Comparison of ENCODE assay signal across 9 mouse cellular contexts in genomic region chr6:88752711-88753219, GRCm38 (mm10). TPM values are rescaled to one million over a fixed set of nuclear protein-coding genes. Genes with fewer than 3 reads are reported as not detected.
DNase-seq lines count a peak whose midpoint lies in the region; ATAC-seq and TF ChIP-seq lines count a peak whose summit lies in the region.
"Had no signal": no experiment of that assay in that cellular context is flagged by ENCODE, and none has a peak within 500 bp of the region (broad histone marks: within the 10 kb centered on the region; RNA-seq: fewer than 3 reads in every experiment).

No protein-coding gene starts in this region.

- no peaks in the 10 kb centered on the region for H3K9me3 ChIP-seq in heart, embryonic 10.5 days
- no peaks in the 10 kb centered on the region for H3K9me3 ChIP-seq in heart, embryonic 16.5 days (replicated peaks; ENCODE audit: control insufficient read depth, low read length)
- H3K9me3 ChIP-seq: stomach, embryonic 15.5 days had no signal

- intact Hi-C loops in heart, postnatal 25 days (cut with DNase I): no loop called here

- H3K4me3 ChIP-seq in heart, embryonic 10.5 days: no peak overlapping the region
- H3K4me3 ChIP-seq in bone marrow, adult 2 months (replicated peaks; ENCODE audit: control insufficient read depth, low read depth, low read length): no peak overlapping the region
- no peak overlapping the region for H3K4me3 ChIP-seq in heart, embryonic 16.5 days (ENCODE audit: low read length)
- H3K4me3 ChIP-seq: stomach, embryonic 15.5 days had no signal

- H3K36me3 ChIP-seq in heart, embryonic 10.5 days: no peaks in the 10 kb centered on the region
- no peaks in the 10 kb centered on the region for H3K36me3 ChIP-seq in heart, embryonic 16.5 days (ENCODE audit: control insufficient read depth, insufficient read depth)
- H3K36me3 ChIP-seq: stomach, embryonic 15.5 days had no signal

- TF ChIP-seq POLR2A in bone marrow, adult 2 months (IDR thresholded peaks at IDR 0.05; ENCODE audit: borderline replicate concordance, control insufficient read depth, low read depth, low read length): no peak

- no peak overlapping the region for H3K4me2 ChIP-seq in heart, embryonic 16.5 days (ENCODE audit: low read depth, low read length)
- H3K4me2 ChIP-seq: stomach, embryonic 15.5 days had no signal

- H3K9ac ChIP-seq in heart, embryonic 16.5 days (ENCODE audit: low read length): no peak overlapping the region
- H3K9ac ChIP-seq: stomach, embryonic 15.5 days had no signal

- TF ChIP-seq CTCF in bone marrow, adult 2 months (IDR thresholded peaks at IDR 0.05; ENCODE audit: control insufficient read depth, insufficient read depth, low read length): peak; percentile 16; the same call in 1 of the 2 replicates

- no peak for DNase-seq in heart, embryonic 10.5 days (ENCODE audit: low spot score)
- no peak for DNase-seq in heart, postnatal 25 days (ENCODE audit: low spot score)
- DNase-seq in kidney, postnatal 4 days: peak; percentile 43 to 63
- no peak for DNase-seq in adrenal gland, adult 18-20 months (ENCODE audit: low spot score in 2 of 2)
- DNase-seq in cerebellum, adult 8-10 months: no peak
- DNase-seq in thymus, postnatal 10 days (ENCODE audit: low spot score in 2 of 2): no peak

- peaks cover 31% of the 10 kb centered on the region for H3K4me1 ChIP-seq in heart, embryonic 10.5 days
- peaks cover 20% of the 10 kb centered on the region; the same call in 1 of the 2 replicates for H3K4me1 ChIP-seq in bone marrow, adult 2 months (ENCODE audit: control insufficient read depth, insufficient read depth, low read length)
- H3K4me1 ChIP-seq in heart, embryonic 16.5 days (ENCODE audit: control insufficient read depth, insufficient read depth, low read length): peaks cover 15% of the 10 kb centered on the region

- 42% methylated on average over 5 of the region's 5 CpGs for WGBS in heart, embryonic 10.5 days
- 93% methylated on average over 5 of the region's 5 CpGs for WGBS in bone marrow, adult 2 months
- WGBS in heart, embryonic 16.5 days: 32% methylated on average over 5 of the region's 5 CpGs

- peak overlapping the region; percentile 53; the same call in 1 of the 2 replicates for H3K27ac ChIP-seq in heart, embryonic 10.5 days
- H3K27ac ChIP-seq in bone marrow, adult 2 months (ENCODE audit: control insufficient read depth, insufficient read depth, low read depth, low read length, poor library complexity): no peak overlapping the region
- H3K27ac ChIP-seq in heart, embryonic 16.5 days (ENCODE audit: low read length): peak overlapping the region; percentile 66
- H3K27ac ChIP-seq: stomach, embryonic 15.5 days had no signal

- peak; percentile 82 for ATAC-seq in heart, embryonic 16.5 days (replicated peaks; ENCODE audit: extremely low read depth, insufficient read depth, low FRiP score)

- H3K27me3 ChIP-seq in heart, embryonic 10.5 days (ENCODE audit: insufficient read depth, poor library complexity, severe bottlenecking): no peaks in the 10 kb centered on the region
- no peaks in the 10 kb centered on the region for H3K27me3 ChIP-seq in heart, embryonic 16.5 days (ENCODE audit: control insufficient read depth, insufficient read depth, low read length)
- H3K27me3 ChIP-seq: stomach, embryonic 15.5 days had no signal

RNA-seq across cellular contexts. Expression of gene Mgll, which starts 28.6 kb away (rescaled TPM):
- 5.4 and 6.4 TPM in 2 replicates for polyA plus RNA-seq in heart, embryonic 10.5 days (2016; fragmentation: Nextera tagmentation; extraction: Ambion mirVana)
- total RNA-seq in heart, postnatal 25 days (2021): 100 to 1,000 TPM; 115 to 127 TPM
- 55.1 and 57.9 TPM in 2 replicates for polyA plus RNA-seq in bone marrow, adult 2 months (2011; ENCODE audit: insufficient read depth, insufficient read length, low replicate concordance, missing spikeins)
- 54.0 and 65.2 TPM in 2 replicates for polyA plus RNA-seq in heart, embryonic 16.5 days (2015; fragmentation: Nextera tagmentation; extraction: Ambion mirVana)
- total RNA-seq in adrenal gland, adult 18-20 months (2021): 100 to 1,000 TPM; 197 to 247 TPM

Comparison
In these comparisons a context has a peak if more than half of its experiments do, and no peak if none do; other contexts are left out.
1. DNase-seq: peak in kidney, postnatal 4 days (2 of 2); none in heart, embryonic 10.5 days (single experiment), heart, postnatal 25 days (single experiment), adrenal gland, adult 18-20 months (0 of 2), cerebellum, adult 8-10 months (single experiment) and thymus, postnatal 10 days (0 of 2).